15 mouse cellular contexts compared by ENCODE assay signal in genomic region chr7:55401300-55401711, GRCm38 (mm10).
DNase-seq lines count a peak whose midpoint lies in the region; ATAC-seq and TF ChIP-seq lines count a peak whose summit lies in the region.
"Had no signal": no experiment of that assay in that cellular context is flagged by ENCODE, and none has a peak within 500 bp of the region (broad histone marks: within the 10 kb centered on the region; RNA-seq: fewer than 3 reads in every experiment).

No protein-coding gene starts in this region.

- H3K4me1 ChIP-seq in hindbrain, postnatal 0 days (ENCODE audit: insufficient read depth, low read length): no peaks in the 10 kb centered on the region
- no peaks in the 10 kb centered on the region for H3K4me1 ChIP-seq in hindbrain, embryonic 10.5 days (replicated peaks)
- H3K4me1 ChIP-seq: embryonic facial prominence, embryonic 12.5 days; heart, embryonic 13.5 days; limb, embryonic 10.5 days; neural tube, embryonic 12.5 days had no signal

- H3K27ac ChIP-seq in hindbrain, postnatal 0 days: no peak overlapping the region
- H3K27ac ChIP-seq in hindbrain, embryonic 10.5 days: no peak overlapping the region
- H3K27ac ChIP-seq: embryonic facial prominence, embryonic 12.5 days; heart, embryonic 13.5 days; limb, embryonic 10.5 days; neural tube, embryonic 12.5 days had no signal

- no peaks in the 10 kb centered on the region for H3K27me3 ChIP-seq in hindbrain, postnatal 0 days (ENCODE audit: insufficient read depth, low read length)
- H3K27me3 ChIP-seq in hindbrain, embryonic 10.5 days (ENCODE audit: insufficient read depth, poor library complexity, severe bottlenecking): no peaks in the 10 kb centered on the region
- H3K27me3 ChIP-seq: embryonic facial prominence, embryonic 12.5 days; heart, embryonic 13.5 days; neural tube, embryonic 12.5 days had no signal

- no peaks in the 10 kb centered on the region for H3K9me3 ChIP-seq in hindbrain, postnatal 0 days (ENCODE audit: low read length)
- H3K9me3 ChIP-seq in hindbrain, embryonic 10.5 days: no peaks in the 10 kb centered on the region
- H3K9me3 ChIP-seq: embryonic facial prominence, embryonic 12.5 days; heart, embryonic 13.5 days; limb, embryonic 10.5 days; neural tube, embryonic 12.5 days had no signal

- H3K4me2 ChIP-seq in hindbrain, postnatal 0 days (ENCODE audit: low read depth, low read length): no peak overlapping the region
- H3K4me2 ChIP-seq: embryonic facial prominence, embryonic 12.5 days; heart, embryonic 13.5 days; liver, embryonic 11.5 days; neural tube, embryonic 12.5 days had no signal

- TF ChIP-seq CTCF in hindbrain, postnatal 0 days (IDR thresholded peaks at IDR 0.05; ENCODE audit: low read depth): no peak

- H3K36me3 ChIP-seq in hindbrain, postnatal 0 days (ENCODE audit: insufficient read depth, low read length): no peaks in the 10 kb centered on the region
- no peaks in the 10 kb centered on the region for H3K36me3 ChIP-seq in hindbrain, embryonic 10.5 days
- H3K36me3 ChIP-seq: embryonic facial prominence, embryonic 12.5 days; heart, embryonic 13.5 days; limb, embryonic 10.5 days; neural tube, embryonic 12.5 days had no signal

- no peak overlapping the region for H3K4me3 ChIP-seq in hindbrain, postnatal 0 days (ENCODE audit: low read length)
- no peak overlapping the region for H3K4me3 ChIP-seq in hindbrain, embryonic 10.5 days
- H3K4me3 ChIP-seq: embryonic facial prominence, embryonic 12.5 days; heart, embryonic 13.5 days; limb, embryonic 10.5 days; neural tube, embryonic 12.5 days had no signal

- peak; percentile 72 to 74 for DNase-seq in cerebellum, postnatal 10 days
- no peak for DNase-seq in cerebellum, adult 9-11 months
- peak; percentile 57 for DNase-seq in hindbrain, postnatal 0 days (ENCODE audit: low spot score)
- no peak for DNase-seq in hindbrain, embryonic 10.5 days (ENCODE audit: low spot score)
- peak; percentile 40 for DNase-seq in brain, adult 2 months (ENCODE audit: low read depth, low spot score)
- peak; percentile 24 for DNase-seq in layer of hippocampus, adult 9-10 months (ENCODE audit: low spot score)
- no peak for DNase-seq in retina, postnatal 1 day
- DNase-seq in lung, adult 18-20 months: no peak
- DNase-seq: adrenal gland, postnatal 14 days; right cerebral cortex, postnatal 25 days had no signal

- ATAC-seq in hindbrain, postnatal 0 days: peak; percentile 59

- 42% methylated on average over 3 of the region's 3 CpGs for WGBS in hindbrain, postnatal 0 days
- 83% methylated on average over 3 of the region's 3 CpGs for WGBS in hindbrain, embryonic 10.5 days

- no peak overlapping the region for H3K9ac ChIP-seq in hindbrain, postnatal 0 days (replicated peaks; ENCODE audit: low read length)
- H3K9ac ChIP-seq: embryonic facial prominence, embryonic 12.5 days; heart, embryonic 13.5 days; neural tube, embryonic 12.5 days had no signal

Comparison
In these comparisons a context has a peak if more than half of its experiments do, and no peak if none do; other contexts are left out.
1. DNase-seq: peak in cerebellum, postnatal 10 days (2 of 2), hindbrain, postnatal 0 days (single experiment), brain, adult 2 months (single experiment) and layer of hippocampus, adult 9-10 months (single experiment); none in cerebellum, adult 9-11 months (single experiment), hindbrain, embryonic 10.5 days (single experiment), retina, postnatal 1 day (single experiment) and lung, adult 18-20 months (0 of 2).